Mouse (Mus musculus): Measurements from ENCODE around the gene A730071L15Rik. TPM values are rescaled to one million over a fixed set of nuclear protein-coding genes. Genes with fewer than 3 reads are reported as not detected.

A730071L15Rik gene
- total and polyA plus RNA-seq, 2 experiments from 2014 or later, result 0.41 TPM; not detected in 1

DNA sequence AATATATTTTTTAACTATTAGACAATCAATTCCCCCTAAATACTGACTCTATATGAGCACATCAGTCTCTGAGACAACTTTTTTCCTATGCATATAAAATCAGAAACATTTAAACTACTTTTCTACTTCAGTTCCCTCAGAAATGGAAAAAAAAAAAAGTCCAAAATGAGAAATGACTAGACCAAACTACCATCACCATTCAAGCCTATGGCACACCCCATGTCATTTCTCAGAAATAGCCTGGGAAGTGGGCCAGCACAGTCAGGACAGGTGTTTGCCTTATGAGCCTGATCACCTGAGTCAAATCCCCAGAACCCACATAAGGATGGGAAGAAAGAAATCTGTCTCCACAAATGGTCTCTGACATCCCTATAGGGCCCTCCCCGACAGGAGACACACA is 41.3 kb upstream of the A730071L15Rik start:
- 84% methylated on average over 1 of the region's 1 CpGs for WGBS
- Histone ChIP-seq H3K4me1 (ENCODE audit: control insufficient read depth, insufficient read depth) (peaks cover 43% of the 10 kb centered on the region), H3K27ac (ENCODE audit: low read depth) (no peak overlapping the region), H3K36me3 (replicated peaks; ENCODE audit: control insufficient read depth, insufficient read depth, low read length) (no peaks in the 10 kb centered on the region), H3K27me3 (ENCODE audit: control insufficient read depth, insufficient read depth, low read length) (no peaks in the 10 kb centered on the region), H3K9me3 (replicated peaks; ENCODE audit: control insufficient read depth, low read length) (no peaks in the 10 kb centered on the region), H3K4me3 (ENCODE audit: low read depth, low read length) (no peak overlapping the region), H3K9ac (replicated peaks; ENCODE audit: low read depth, low read length) (no peak overlapping the region), H3K4me2 (ENCODE audit: low read depth, low read length) (no peak overlapping the region)
- TF ChIP-seq CTCF (IDR thresholded peaks at IDR 0.05; ENCODE audit: low read depth) (no peak), EP300 (IDR thresholded peaks at IDR 0.05; ENCODE audit: low read depth) (no peak)
- DNase-seq (ENCODE audit: low spot score) (no peak), ATAC-seq (ENCODE audit: insufficient read depth, low read depth) (no peak)

DNA sequence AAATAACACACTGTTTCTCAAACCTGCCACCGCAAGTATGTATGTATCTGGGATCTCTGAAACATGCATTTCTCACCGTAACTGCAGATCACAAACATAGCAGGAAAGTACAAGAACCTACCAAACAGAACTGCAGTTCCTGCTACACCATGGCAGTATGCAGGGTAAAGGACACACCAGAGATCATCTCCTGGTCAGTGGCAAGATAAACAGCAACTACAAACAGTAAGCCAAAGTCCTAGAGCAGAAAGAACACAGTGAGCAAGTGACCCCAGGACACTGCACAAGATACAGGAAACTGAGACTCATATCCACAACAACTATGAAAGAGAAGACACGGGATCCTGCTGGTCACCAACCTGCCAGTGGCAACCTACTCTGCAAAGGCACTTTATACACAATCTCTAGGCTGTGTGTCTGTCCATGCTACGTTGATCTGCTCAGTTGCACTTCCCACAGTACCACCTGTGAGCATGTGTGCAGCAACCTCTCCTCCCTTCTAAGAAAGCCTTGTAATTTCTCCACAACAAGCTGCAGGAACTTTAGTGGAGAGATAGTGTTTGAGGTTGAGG is 40.0 kb upstream of the A730071L15Rik start:
- no peak for DNase-seq (ENCODE audit: low spot score)
- Histone ChIP-seq H3K4me2 (ENCODE audit: low read depth, low read length) (no peak overlapping the region), H3K9ac (replicated peaks; ENCODE audit: low read depth, low read length) (no peak overlapping the region), H3K36me3 (replicated peaks; ENCODE audit: control insufficient read depth, insufficient read depth, low read length) (no peaks in the 10 kb centered on the region), H3K9me3 (replicated peaks; ENCODE audit: control insufficient read depth, low read length) (no peaks in the 10 kb centered on the region), H3K27me3 (ENCODE audit: control insufficient read depth, insufficient read depth, low read length) (no peaks in the 10 kb centered on the region), H3K4me3 (ENCODE audit: low read depth, low read length) (no peak overlapping the region), H3K27ac (ENCODE audit: low read depth) (no peak overlapping the region), H3K4me1 (ENCODE audit: control insufficient read depth, insufficient read depth) (peaks cover 30% of the 10 kb centered on the region)
- TF ChIP-seq CTCF (IDR thresholded peaks at IDR 0.05; ENCODE audit: low read depth), result no peak
- no peak for TF ChIP-seq EP300 (IDR thresholded peaks at IDR 0.05; ENCODE audit: low read depth)
- ATAC-seq (ENCODE audit: insufficient read depth, low read depth), result no peak
- 78% methylated on average over 4 of the region's 4 CpGs for WGBS

DNA sequence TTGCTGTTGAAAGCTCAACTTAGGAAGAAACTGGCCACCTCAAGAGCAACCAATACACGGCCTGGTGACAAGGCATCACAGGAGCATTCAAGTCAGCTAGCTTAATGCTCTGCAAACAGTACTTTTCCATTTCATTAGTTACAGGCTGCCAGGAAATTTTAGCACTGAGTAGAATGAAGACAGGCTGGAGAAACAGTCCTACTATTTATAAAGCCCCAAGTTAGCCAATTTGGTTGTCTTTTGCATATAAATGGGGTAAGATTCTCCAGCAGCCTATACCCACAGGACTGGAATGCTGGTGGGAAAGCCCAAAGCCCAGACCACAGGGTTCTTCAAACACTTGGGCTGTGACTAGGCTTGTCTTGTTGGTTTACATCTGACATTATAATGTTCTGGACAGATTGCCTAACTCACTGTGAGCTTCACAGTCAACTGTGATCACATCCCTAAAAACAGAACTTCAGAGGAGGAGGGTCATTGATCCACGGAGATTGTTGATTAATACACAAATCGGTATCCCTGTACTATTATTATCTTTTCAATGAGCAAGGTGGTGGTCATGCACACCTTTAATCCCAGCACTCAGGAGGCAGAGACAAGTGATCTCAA is 39.1 kb upstream of the A730071L15Rik start:
- no peak for DNase-seq (ENCODE audit: low spot score)

DNA sequence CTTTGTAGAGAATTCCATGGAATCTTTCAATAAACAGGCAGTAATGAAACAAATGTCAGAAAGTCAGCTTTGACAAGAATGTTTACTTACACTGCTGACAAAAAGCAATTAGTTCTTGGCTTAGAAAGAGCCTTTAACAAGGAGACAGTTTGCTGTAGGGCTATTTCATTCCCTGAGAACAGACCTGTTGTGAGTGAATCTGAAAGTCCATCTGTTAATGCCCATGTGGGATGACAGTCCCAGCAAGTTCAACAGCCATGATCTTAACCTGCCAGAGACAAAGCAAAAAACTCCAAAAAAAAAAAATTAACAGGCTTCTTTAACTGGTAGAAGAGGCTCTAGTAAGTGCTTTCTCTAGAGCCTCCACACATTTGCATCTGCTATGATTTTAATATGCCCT is 38.3 kb upstream of the A730071L15Rik start:
- DNase-seq (ENCODE audit: low spot score) (no peak), ATAC-seq (ENCODE audit: insufficient read depth, low read depth) (no peak)
- Histone ChIP-seq H3K4me3 (ENCODE audit: low read depth, low read length) (no peak overlapping the region), H3K4me2 (ENCODE audit: low read depth, low read length) (no peak overlapping the region), H3K27ac (ENCODE audit: low read depth) (no peak overlapping the region), H3K4me1 (ENCODE audit: control insufficient read depth, insufficient read depth) (peaks cover 22% of the 10 kb centered on the region; the same call in 1 of the 2 replicates), H3K9ac (replicated peaks; ENCODE audit: low read depth, low read length) (no peak overlapping the region), H3K9me3 (replicated peaks; ENCODE audit: control insufficient read depth, low read length) (no peaks in the 10 kb centered on the region), H3K27me3 (ENCODE audit: control insufficient read depth, insufficient read depth, low read length) (no peaks in the 10 kb centered on the region), H3K36me3 (replicated peaks; ENCODE audit: control insufficient read depth, insufficient read depth, low read length) (no peaks in the 10 kb centered on the region)
- TF ChIP-seq EP300 (IDR thresholded peaks at IDR 0.05; ENCODE audit: low read depth) (no peak), CTCF (IDR thresholded peaks at IDR 0.05; ENCODE audit: low read depth) (no peak)

More for the DNA sequence above, 39.1 kb upstream of the A730071L15Rik start:
- 67% methylated on average over 3 of the region's 3 CpGs for WGBS
- Histone ChIP-seq H3K36me3 (replicated peaks; ENCODE audit: control insufficient read depth, insufficient read depth, low read length) (no peaks in the 10 kb centered on the region), H3K4me2 (ENCODE audit: low read depth, low read length) (no peak overlapping the region), H3K27me3 (ENCODE audit: control insufficient read depth, insufficient read depth, low read length) (no peaks in the 10 kb centered on the region), H3K27ac (ENCODE audit: low read depth) (no peak overlapping the region), H3K4me3 (ENCODE audit: low read depth, low read length) (no peak overlapping the region), H3K9me3 (replicated peaks; ENCODE audit: control insufficient read depth, low read length) (no peaks in the 10 kb centered on the region), H3K4me1 (ENCODE audit: control insufficient read depth, insufficient read depth) (peaks cover 25% of the 10 kb centered on the region; the same call in 1 of the 2 replicates), H3K9ac (replicated peaks; ENCODE audit: low read depth, low read length) (no peak overlapping the region)
- TF ChIP-seq EP300 (IDR thresholded peaks at IDR 0.05; ENCODE audit: low read depth), result no peak
- TF ChIP-seq CTCF (IDR thresholded peaks at IDR 0.05; ENCODE audit: low read depth), result no peak
- no peak for ATAC-seq (ENCODE audit: insufficient read depth, low read depth)

DNA sequence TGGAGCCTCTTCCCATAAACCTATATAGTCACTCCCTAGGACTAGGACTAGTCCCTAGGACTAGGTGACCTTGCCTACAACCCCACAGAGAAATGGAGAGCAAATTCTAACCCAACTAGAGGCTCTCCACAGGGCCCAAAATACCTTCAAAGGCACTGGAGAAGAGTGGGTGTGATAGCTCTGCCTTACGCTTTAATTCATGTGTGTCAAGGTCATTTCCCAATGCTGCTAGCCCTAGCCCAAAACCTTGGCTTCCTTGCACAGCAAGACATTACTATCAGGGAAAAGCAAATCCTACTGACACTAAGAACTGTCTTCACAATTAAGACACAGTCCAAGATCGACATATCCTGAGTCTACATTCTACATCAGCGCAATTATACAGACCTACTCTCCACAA is 36.8 kb upstream of the A730071L15Rik start:
- 85% methylated on average over 3 of the region's 3 CpGs for WGBS
- H3K36me3 ChIP-seq (replicated peaks; ENCODE audit: control insufficient read depth, insufficient read depth, low read length), result no peaks in the 10 kb centered on the region
- DNase-seq (ENCODE audit: low spot score) (no peak), ATAC-seq (ENCODE audit: insufficient read depth, low read depth) (no peak)
- no peak for TF ChIP-seq EP300 (IDR thresholded peaks at IDR 0.05; ENCODE audit: low read depth)
- no peak for TF ChIP-seq CTCF (IDR thresholded peaks at IDR 0.05; ENCODE audit: low read depth)
- H3K9me3 ChIP-seq (replicated peaks; ENCODE audit: control insufficient read depth, low read length), result no peaks in the 10 kb centered on the region
- no peaks in the 10 kb centered on the region for H3K27me3 ChIP-seq (ENCODE audit: control insufficient read depth, insufficient read depth, low read length)
- no peak overlapping the region for H3K4me3 ChIP-seq (ENCODE audit: low read depth, low read length)
- H3K9ac ChIP-seq (replicated peaks; ENCODE audit: low read depth, low read length), result no peak overlapping the region
- peaks cover 14% of the 10 kb centered on the region; the same call in 1 of the 2 replicates for H3K4me1 ChIP-seq (ENCODE audit: control insufficient read depth, insufficient read depth)
- H3K4me2 ChIP-seq (ENCODE audit: low read depth, low read length), result no peak overlapping the region
- H3K27ac ChIP-seq (ENCODE audit: low read depth), result no peak overlapping the region

DNA sequence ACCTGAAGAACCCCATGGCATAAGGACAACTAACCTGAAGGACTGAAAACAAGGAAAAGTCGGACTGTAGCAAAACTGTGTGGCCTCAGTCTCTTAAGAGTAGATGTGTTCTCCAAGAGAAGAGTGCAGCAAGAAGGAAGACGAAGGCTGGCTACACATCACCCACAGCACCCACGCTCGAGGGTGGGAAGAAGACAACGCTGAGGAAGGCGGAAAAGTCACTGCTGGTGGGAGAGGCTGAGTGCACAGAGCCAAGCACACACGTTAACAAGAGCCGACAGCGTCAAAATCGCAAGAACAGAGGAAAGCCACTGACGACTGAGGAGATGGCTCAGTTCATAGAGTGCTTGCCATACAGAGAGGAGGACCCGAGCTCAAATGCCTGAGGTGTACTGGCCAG is 36.1 kb upstream of the A730071L15Rik start:
- Histone ChIP-seq H3K27ac (ENCODE audit: low read depth) (no peak overlapping the region), H3K4me3 (ENCODE audit: low read depth, low read length) (no peak overlapping the region), H3K27me3 (ENCODE audit: control insufficient read depth, insufficient read depth, low read length) (no peaks in the 10 kb centered on the region), H3K36me3 (replicated peaks; ENCODE audit: control insufficient read depth, insufficient read depth, low read length) (no peaks in the 10 kb centered on the region), H3K4me1 (ENCODE audit: control insufficient read depth, insufficient read depth) (peaks cover 14% of the 10 kb centered on the region; the same call in 1 of the 2 replicates), H3K9me3 (replicated peaks; ENCODE audit: control insufficient read depth, low read length) (no peaks in the 10 kb centered on the region), H3K9ac (replicated peaks; ENCODE audit: low read depth, low read length) (no peak overlapping the region), H3K4me2 (ENCODE audit: low read depth, low read length) (no peak overlapping the region)
- TF ChIP-seq CTCF (IDR thresholded peaks at IDR 0.05; ENCODE audit: low read depth) (no peak), EP300 (IDR thresholded peaks at IDR 0.05; ENCODE audit: low read depth) (no peak)
- DNase-seq (ENCODE audit: low spot score) (no peak), ATAC-seq (ENCODE audit: insufficient read depth, low read depth) (no peak)
- WGBS, result 79% methylated on average over 12 of the region's 12 CpGs

Data from heart, postnatal 0 days (tissue).